Comparison of ENCODE assay signal across 8 mouse cellular contexts in genomic region chr3:152474582-152475277, GRCm38 (mm10).
DNase-seq lines count a peak whose midpoint lies in the region; ATAC-seq and TF ChIP-seq lines count a peak whose summit lies in the region.

No protein-coding gene starts in this region.

- no peak for ATAC-seq in CD4-positive, CD25-positive, alpha-beta regulatory T cell, adult 4 months
- no peak for ATAC-seq in heart, embryonic 15.5 days (replicated peaks; ENCODE audit: insufficient number of reproducible peaks, insufficient read depth, low FRiP score, low read depth)

- no peak overlapping the region for H3K9ac ChIP-seq in heart, embryonic 15.5 days
- no peak overlapping the region for H3K9ac ChIP-seq in liver, adult 2 months (ENCODE audit: low read depth, low read length)

- H3K27ac ChIP-seq in heart, embryonic 15.5 days, result no peak overlapping the region
- no peak overlapping the region for H3K27ac ChIP-seq in liver, adult 2 months (replicated peaks; ENCODE audit: insufficient read depth, low read depth, low read length)

- H3K4me1 ChIP-seq in heart, embryonic 15.5 days (replicated peaks), result peaks cover 17% of the 10 kb centered on the region
- peaks cover 4% of the 10 kb centered on the region; the same call in 1 of the 2 replicates for H3K4me1 ChIP-seq in liver, adult 2 months (ENCODE audit: control insufficient read depth, insufficient read depth, low read length)

- H3K27me3 ChIP-seq in heart, embryonic 15.5 days, result no peaks in the 10 kb centered on the region
- H3K27me3 ChIP-seq in liver, adult 2 months (ENCODE audit: control insufficient read depth, insufficient read depth, low read length), result no peaks in the 10 kb centered on the region

- no peaks in the 10 kb centered on the region for H3K79me2 ChIP-seq in liver, adult 2 months (ENCODE audit: control insufficient read depth, insufficient read depth, low read length)

- no peaks in the 10 kb centered on the region for H3K36me3 ChIP-seq in heart, embryonic 15.5 days
- H3K36me3 ChIP-seq in liver, adult 2 months (ENCODE audit: control insufficient read depth, insufficient read depth, low read length), result no peaks in the 10 kb centered on the region

- H3K4me2 ChIP-seq in heart, embryonic 15.5 days, result 0 out of 2 replicates have a peak overlapping the region, but pooled peaks have one; percentile 6

- H3K9me3 ChIP-seq in heart, embryonic 15.5 days (replicated peaks), result no peaks in the 10 kb centered on the region

- no peak for TF ChIP-seq POLR2A in liver, adult 2 months (IDR thresholded peaks at IDR 0.05; ENCODE audit: extremely low read depth, insufficient read depth, low read length)

- 50% methylated on average over 15 of the region's 15 CpGs for WGBS in heart, embryonic 15.5 days
- WGBS in liver, adult 2 months, result 55% methylated on average over 15 of the region's 15 CpGs

- DNase-seq in CD4-positive, CD25-positive, alpha-beta regulatory T cell, adult 2 months (ENCODE audit: low read depth, low spot score), result peak; percentile 83
- DNase-seq in ovary, adult 18-20 months (ENCODE audit: low spot score), result peak; percentile 17
- no peak for DNase-seq in ovary, postnatal 10 days (ENCODE audit: low spot score)
- DNase-seq in cerebellum, adult 18-20 months, result peak; percentile 37 to 47
- peak; percentile 47 for DNase-seq in liver, adult 2 months (ENCODE audit: extremely low read depth, low read depth, low spot score)
- peak; percentile 43 for DNase-seq in retina, adult 2 months (ENCODE audit: low read depth, low spot score)

- peak; percentile 72 for TF ChIP-seq CTCF in liver, adult 2 months (IDR thresholded peaks at IDR 0.05; ENCODE audit: low read depth, low read length)

- no peak overlapping the region for H3K4me3 ChIP-seq in heart, embryonic 15.5 days
- H3K4me3 ChIP-seq in liver, adult 2 months (ENCODE audit: insufficient read depth, low read depth, low read length), result no peak overlapping the region
